ENCODE assay signal across 25 mouse cellular contexts in the genomic region with DNA sequence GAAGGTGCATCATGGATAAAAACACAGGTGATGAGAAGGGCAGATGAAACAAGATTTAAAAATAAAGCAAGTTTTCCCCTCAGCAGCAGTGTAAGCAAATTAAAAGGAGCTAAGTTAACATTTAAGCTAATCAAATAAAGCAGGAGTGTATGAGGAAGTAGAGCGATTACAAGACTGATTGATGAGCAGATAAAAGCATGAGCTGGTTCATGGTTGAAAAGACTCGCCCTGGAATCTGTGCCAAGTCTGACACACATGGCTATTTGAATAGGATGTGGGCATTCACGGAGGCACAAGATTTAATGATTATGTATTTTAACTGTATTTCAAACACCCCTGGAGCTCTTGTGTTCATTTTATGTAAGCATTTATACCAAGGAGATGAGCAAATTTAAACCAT. TPM values are rescaled to one million over a fixed set of nuclear protein-coding genes. Genes with fewer than 3 reads are reported as not detected.
DNase-seq lines count a peak whose midpoint lies in the region; ATAC-seq and TF ChIP-seq lines count a peak whose summit lies in the region.
"Had no signal": no experiment of that assay in that cellular context is flagged by ENCODE, and none has a peak within 500 bp of the region (broad histone marks: within the 10 kb centered on the region; RNA-seq: fewer than 3 reads in every experiment).

No protein-coding gene starts in this region.

- no peak overlapping the region for H3K4me2 ChIP-seq in intestine, embryonic 15.5 days (replicated peaks)
- no peak overlapping the region for H3K4me2 ChIP-seq in intestine, postnatal 0 days (replicated peaks; ENCODE audit: low read depth)
- H3K4me2 ChIP-seq: forebrain, embryonic 13.5 days; heart, embryonic 13.5 days; limb, embryonic 12.5 days; liver, embryonic 15.5 days; midbrain, embryonic 13.5 days; neural tube, embryonic 13.5 days had no signal

- no peak overlapping the region for H3K4me3 ChIP-seq in intestine, embryonic 15.5 days (replicated peaks)
- H3K4me3 ChIP-seq in intestine, postnatal 0 days (ENCODE audit: low read depth, low read length), result no peak overlapping the region
- H3K4me3 ChIP-seq: forebrain, embryonic 13.5 days; heart, embryonic 13.5 days; limb, embryonic 12.5 days; liver, embryonic 15.5 days; midbrain, embryonic 13.5 days; neural tube, embryonic 13.5 days had no signal

- WGBS in intestine, embryonic 15.5 days, result 39% methylated on average over 3 of the region's 3 CpGs
- 27% methylated on average over 3 of the region's 3 CpGs for WGBS in intestine, postnatal 0 days

- H3K27ac ChIP-seq in intestine, embryonic 15.5 days, result no peak overlapping the region
- H3K27ac ChIP-seq in intestine, postnatal 0 days (ENCODE audit: low read depth, low read length), result no peak overlapping the region
- H3K27ac ChIP-seq: forebrain, embryonic 13.5 days; heart, embryonic 13.5 days; limb, embryonic 12.5 days; liver, embryonic 15.5 days; midbrain, embryonic 13.5 days; neural tube, embryonic 13.5 days had no signal

- no peak for TF ChIP-seq CTCF in intestine, postnatal 0 days (IDR thresholded peaks at IDR 0.05; ENCODE audit: low read depth)

- H3K4me1 ChIP-seq in intestine, embryonic 15.5 days (replicated peaks), result peaks cover 6% of the 10 kb centered on the region; the same call in 1 of the 2 replicates
- H3K4me1 ChIP-seq in intestine, postnatal 0 days (replicated peaks; ENCODE audit: control insufficient read depth, insufficient read depth, low read length), result peaks cover 13% of the 10 kb centered on the region; the same call in 1 of the 2 replicates
- H3K4me1 ChIP-seq: forebrain, embryonic 13.5 days; liver, embryonic 15.5 days; midbrain, embryonic 13.5 days had no signal

- H3K36me3 ChIP-seq in intestine, embryonic 15.5 days, result no peaks in the 10 kb centered on the region
- H3K36me3 ChIP-seq in intestine, postnatal 0 days (ENCODE audit: control insufficient read depth, insufficient read depth), result no peaks in the 10 kb centered on the region
- H3K36me3 ChIP-seq: heart, embryonic 13.5 days; limb, embryonic 12.5 days; liver, embryonic 15.5 days; midbrain, embryonic 13.5 days; neural tube, embryonic 13.5 days had no signal

- H3K9ac ChIP-seq in intestine, embryonic 15.5 days, result no peak overlapping the region
- no peak overlapping the region for H3K9ac ChIP-seq in intestine, postnatal 0 days (ENCODE audit: low read depth, low read length)
- H3K9ac ChIP-seq: forebrain, embryonic 13.5 days; heart, embryonic 13.5 days; limb, embryonic 12.5 days; liver, embryonic 15.5 days; midbrain, embryonic 13.5 days; neural tube, embryonic 13.5 days had no signal

- intact Hi-C loops in heart, postnatal 25 days (cut with DNase I), result no loop called here

- no peaks in the 10 kb centered on the region for H3K27me3 ChIP-seq in intestine, embryonic 15.5 days (replicated peaks)
- no peaks in the 10 kb centered on the region for H3K27me3 ChIP-seq in intestine, postnatal 0 days (replicated peaks; ENCODE audit: control insufficient read depth, insufficient read depth, low read length)
- H3K27me3 ChIP-seq: forebrain, embryonic 13.5 days; heart, embryonic 13.5 days; limb, embryonic 12.5 days; liver, embryonic 15.5 days; midbrain, embryonic 13.5 days; neural tube, embryonic 13.5 days had no signal

- ATAC-seq in intestine, embryonic 15.5 days, result peak; percentile 32; the same call in 1 of the 2 replicates
- ATAC-seq in intestine, postnatal 0 days, result no peak
- ATAC-seq in common myeloid progenitor, adult 5-6 weeks (replicated peaks; ENCODE audit: low read depth, poor library complexity, severe bottlenecking), result peak; percentile 65
- ATAC-seq: forebrain, embryonic 13.5 days; hindbrain, embryonic 16.5 days; lung, postnatal 0 days; midbrain, embryonic 13.5 days had no signal

- DNase-seq in adrenal gland, adult (ENCODE audit: inconsistent age in 2 of 2, low spot score in 1 of 2), result peak; percentile 6 to 63
- no peak for DNase-seq in adrenal gland, adult 8-10 months
- peak; percentile 68 for DNase-seq in 416B (ENCODE audit: low read depth)
- DNase-seq in adipocyte (ENCODE audit: low spot score), result no peak
- no peak for DNase-seq in heart, postnatal 25 days (ENCODE audit: low spot score)
- DNase-seq: cerebellum, adult 11 months; gastrocnemius, postnatal 10 days; heart, adult 11 months; heart, postnatal 4 days; kidney, adult 18-20 months; kidney, postnatal 25 days; right cerebral cortex, adult 18-20 months; thymus, postnatal 14 days had no signal

- H3K9me3 ChIP-seq in intestine, embryonic 15.5 days, result no peaks in the 10 kb centered on the region
- H3K9me3 ChIP-seq in intestine, postnatal 0 days (ENCODE audit: control insufficient read depth), result no peaks in the 10 kb centered on the region
- H3K9me3 ChIP-seq: forebrain, embryonic 13.5 days; heart, embryonic 13.5 days; limb, embryonic 12.5 days; liver, embryonic 15.5 days; midbrain, embryonic 13.5 days; neural tube, embryonic 13.5 days had no signal

RNA-seq across cellular contexts. Expression of gene Frk, which starts 28.0 kb away (rescaled TPM):
- 10 to 100 TPM in 3 of 4 experiments, 1 to 10 TPM in 1; 8.7 to 18.4 (median 13.8) TPM for total RNA-seq in adrenal gland, adult 8-10 months (2022)
- polyA plus RNA-seq in intestine, embryonic 15.5 days (2015; fragmentation: Nextera tagmentation; extraction: Ambion mirVana), result 19.9 and 20.3 TPM in 2 replicates
- 18.0 and 19.7 TPM in 2 replicates for polyA plus RNA-seq in intestine, postnatal 0 days (2015; fragmentation: Nextera tagmentation; extraction: Ambion mirVana)
- total RNA-seq in common myeloid progenitor, adult 5-6 weeks (2017), result not detected in 2 replicates
- 1 to 10 TPM; 1.6 to 2.1 TPM for total RNA-seq in heart, postnatal 25 days (2021)
- total RNA-seq: megakaryocyte, adult 5-6 weeks had no signal

Comparison
In these comparisons a context has a peak if more than half of its experiments do, and no peak if none do; other contexts are left out.
1. DNase-seq: peak in adrenal gland, adult (2 of 2) and 416B (single experiment); none in adrenal gland, adult 8-10 months (single experiment), adipocyte (single experiment) and heart, postnatal 25 days (single experiment).